Mouse (Mus musculus) limb, embryonic 11.5 days (tissue): Measurements from ENCODE around the gene Ckap5. TPM values are rescaled to one million over a fixed set of nuclear protein-coding genes. Genes with fewer than 3 reads are reported as not detected.
"Not testable (repeated sequence)": the region's sequence is repeated elsewhere in the genome, so short reads cannot be mapped to it uniquely, and the experiment has no call there.

Source experiments
- ATAC-seq: fragments of 200-750 bp; cut with Nextera tagmentation; 2 replicates; pipeline ENCODE4 v1.8.0; 2017; ENCODE audit warnings: low read depth; ENCODE audit not compliant: insufficient number of reproducible peaks, low FRiP score, low TSS enrichment
- DNase-seq: peaks from one replicate; pipeline ENCODE4 v3.0.0-alpha.2; 2015; ENCODE audit warnings: low spot score
- H3K27ac ChIP-seq: fragments of 300-500 bp; sonication (generic); replicated peaks from 2 replicates; pipeline ENCODE4 v1.5.1; 2014; ENCODE audit warnings: low read depth, mild to moderate bottlenecking, low read length
- H3K27me3 ChIP-seq: fragments of 300-500 bp; sonication (generic); 2 replicates; pipeline ENCODE4 v1.6.1; 2014; ENCODE audit warnings: mild to moderate bottlenecking, low read length, mixed read lengths; ENCODE audit not compliant: control insufficient read depth, insufficient read depth
- H3K36me3 ChIP-seq: fragments of 300-500 bp; sonication (generic); 2 replicates; pipeline ENCODE4 v1.6.1; 2014; ENCODE audit warnings: mild to moderate bottlenecking, low read length, moderate library complexity, mixed read lengths; ENCODE audit not compliant: control insufficient read depth, insufficient read depth
- H3K4me1 ChIP-seq: fragments of 300-500 bp; sonication (generic); 2 replicates; pipeline ENCODE4 v1.6.1; 2014; ENCODE audit warnings: low read length, mixed read lengths; ENCODE audit not compliant: control insufficient read depth, insufficient read depth
- H3K4me2 ChIP-seq: fragments of 300-500 bp; sonication (generic); 2 replicates; pipeline ENCODE4 v1.6.1; 2014; ENCODE audit warnings: low read depth, mild to moderate bottlenecking, moderate library complexity; ENCODE audit not compliant: severe bottlenecking
- H3K4me3 ChIP-seq: fragments of 300-500 bp; sonication (generic); 2 replicates; pipeline ENCODE4 v1.5.1; 2014; ENCODE audit warnings: low read depth, low read length
- H3K9ac ChIP-seq: fragments of 300-500 bp; sonication (generic); 2 replicates; pipeline ENCODE4 v1.6.1; 2014; ENCODE audit warnings: mild to moderate bottlenecking, low read length
- H3K9me3 ChIP-seq: fragments of 300-500 bp; sonication (generic); 2 replicates; pipeline ENCODE4 v1.6.1; 2016; ENCODE audit warnings: low read length; ENCODE audit not compliant: control insufficient read depth
- WGBS: fragments of 180-500 bp; shearing (Covaris S2); extraction: QIAGEN DNeasy Blood & Tissue Kit; methylation state at CpG from one replicate; pipeline ENCODE4 v1.1.7; 2014; 5-methylcytosine and 5-hydroxymethylcytosine counted together
- polyA plus RNA-seq: library from polyadenylated mRNA; unstranded; fragments of >200 nt; fragmentation: Nextera tagmentation; extraction: Ambion mirVana; gene quantifications from 2 replicates; pipeline ENCODE4 v1.2.1, GENCODE M21; 2014

Ckap5 gene
- polyA plus RNA-seq, result 105 and 111 TPM in 2 replicates

GRCm38 (mm10) chr2:91526294-91527146 lies at the start of gene Ckap5:
Gene Ckap5 (plus strand): TSS chr2:91526762.
- H3K4me1 ChIP-seq, result no peaks in the 10 kb centered on the region

GRCm38 (mm10) chr2:91476841-91477240 lies 49.7 kb upstream of the Ckap5 start:
- ATAC-seq, result no peak
- Histone ChIP-seq H3K4me1 (no peaks in the 10 kb centered on the region), H3K9me3 (no peaks in the 10 kb centered on the region), H3K27me3 (no peaks in the 10 kb centered on the region), H3K36me3 (peaks cover 7% of the 10 kb centered on the region; the same call in 1 of the 2 replicates), H3K27ac (no peak overlapping the region), H3K9ac (no peak overlapping the region), H3K4me3 (no peak overlapping the region), H3K4me2 (no peak overlapping the region)
- no peak for DNase-seq
- 79% methylated on average over 7 of the region's 7 CpGs for WGBS

More at GRCm38 (mm10) chr2:91526294-91527146, at the start of gene Ckap5:
- H3K4me3 ChIP-seq, result peak within 1 kb of the TSS; percentile 93
- peak within 1 kb of the TSS; percentile 97 for H3K9ac ChIP-seq
- ATAC-seq, result peak; percentile 98
- no peaks in the 10 kb centered on the region for H3K9me3 ChIP-seq
- H3K27ac ChIP-seq, result peak within 1 kb of the TSS; percentile 75
- peak; percentile 97 for DNase-seq
- no peaks in the 10 kb centered on the region for H3K27me3 ChIP-seq
- peaks cover 4% of the 10 kb centered on the region; the same call in 1 of the 2 replicates for H3K36me3 ChIP-seq
- under 1% methylated on average over 49 of the region's 64 CpGs for WGBS
- H3K4me2 ChIP-seq, result peak within 1 kb of the TSS; percentile 63

DNA sequence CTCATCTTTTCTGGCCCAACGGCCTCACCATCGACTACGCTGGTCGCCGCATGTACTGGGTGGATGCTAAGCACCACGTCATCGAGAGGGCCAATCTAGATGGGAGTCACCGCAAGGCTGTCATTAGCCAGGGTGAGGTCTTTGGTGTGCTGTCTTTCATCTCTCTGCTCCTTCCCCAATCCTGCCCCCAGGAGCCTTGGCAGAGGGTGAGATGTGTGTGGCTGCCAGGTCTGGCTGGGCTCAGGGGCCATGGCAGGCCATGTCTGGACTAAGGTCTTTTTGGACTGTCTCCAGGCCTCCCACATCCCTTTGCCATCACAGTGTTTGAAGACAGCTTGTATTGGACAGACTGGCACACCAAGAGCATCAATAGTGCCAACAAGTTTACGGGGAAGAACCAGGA lies 46.2 kb upstream of the Ckap5 start:
- Histone ChIP-seq H3K9me3 (no peaks in the 10 kb centered on the region), H3K27ac (no peak overlapping the region), H3K9ac (no peak overlapping the region), H3K27me3 (no peaks in the 10 kb centered on the region), H3K36me3 (peaks cover 3% of the 10 kb centered on the region; the same call in 1 of the 2 replicates), H3K4me3 (no peak overlapping the region), H3K4me2 (no peak overlapping the region), H3K4me1 (no peaks in the 10 kb centered on the region)
- WGBS, result 95% methylated on average over 9 of the region's 9 CpGs
- no peak for DNase-seq
- no peak for ATAC-seq

DNA sequence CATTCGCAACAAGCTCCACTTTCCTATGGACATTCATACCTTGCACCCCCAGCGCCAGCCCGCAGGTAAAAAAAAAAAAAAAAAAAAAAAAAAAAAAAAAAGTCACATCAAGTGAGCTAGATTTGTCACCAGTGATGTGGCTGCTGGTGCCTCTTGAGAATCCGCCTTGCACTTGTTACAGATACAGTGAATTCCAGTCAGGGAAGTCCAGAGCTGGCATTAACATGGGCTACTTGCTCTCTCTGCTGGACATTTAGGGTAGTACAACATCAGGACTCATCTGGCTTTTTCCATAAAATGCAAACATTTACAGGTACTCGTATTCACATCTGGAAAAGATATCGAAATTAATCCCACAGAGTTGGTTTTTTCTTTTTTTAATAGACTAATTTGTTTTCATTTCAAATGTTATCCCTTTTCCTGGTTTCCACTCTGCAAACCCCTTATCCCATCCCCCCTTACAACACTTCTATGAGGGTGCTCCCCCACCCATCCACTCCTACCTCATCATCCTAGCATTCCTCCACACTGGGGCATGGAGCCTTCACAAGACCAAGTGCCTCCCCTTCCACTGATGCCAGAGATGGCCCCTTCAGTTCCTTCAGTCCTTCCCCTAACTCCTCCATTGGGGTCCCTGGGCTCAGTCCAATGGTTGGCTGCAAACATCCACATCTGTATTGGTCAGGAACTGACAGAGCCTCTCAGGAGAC lies 45.6 kb upstream of the Ckap5 start:
- ATAC-seq (no peak), DNase-seq (peak; percentile 62)
- H3K27ac ChIP-seq, result no peak overlapping the region
- peaks cover 3% of the 10 kb centered on the region; the same call in 1 of the 2 replicates for H3K36me3 ChIP-seq
- H3K9ac ChIP-seq, result no peak overlapping the region
- 73% methylated on average over 6 of the region's 6 CpGs for WGBS
- no peaks in the 10 kb centered on the region for H3K9me3 ChIP-seq
- H3K4me2 ChIP-seq, result no peak overlapping the region
- no peaks in the 10 kb centered on the region for H3K27me3 ChIP-seq
- no peaks in the 10 kb centered on the region for H3K4me1 ChIP-seq
- H3K4me3 ChIP-seq, result no peak overlapping the region

- Histone ChIP-seq H3K27me3 (no peaks in the 10 kb centered on the region), H3K27ac (no peak overlapping the region), H3K36me3 (peaks cover 5% of the 10 kb centered on the region; the same call in 1 of the 2 replicates), H3K9me3 (no peaks in the 10 kb centered on the region), H3K4me1 (no peaks in the 10 kb centered on the region), H3K4me2 (no peak overlapping the region), H3K4me3 (no peak overlapping the region), H3K9ac (no peak overlapping the region)
- ATAC-seq (no peak), DNase-seq (no peak)
- 85% methylated on average over 4 of the region's 4 CpGs for WGBS
Measured at GRCm38 (mm10) chr2:91484698-91485097, 41.9 kb upstream of the Ckap5 start.

DNA sequence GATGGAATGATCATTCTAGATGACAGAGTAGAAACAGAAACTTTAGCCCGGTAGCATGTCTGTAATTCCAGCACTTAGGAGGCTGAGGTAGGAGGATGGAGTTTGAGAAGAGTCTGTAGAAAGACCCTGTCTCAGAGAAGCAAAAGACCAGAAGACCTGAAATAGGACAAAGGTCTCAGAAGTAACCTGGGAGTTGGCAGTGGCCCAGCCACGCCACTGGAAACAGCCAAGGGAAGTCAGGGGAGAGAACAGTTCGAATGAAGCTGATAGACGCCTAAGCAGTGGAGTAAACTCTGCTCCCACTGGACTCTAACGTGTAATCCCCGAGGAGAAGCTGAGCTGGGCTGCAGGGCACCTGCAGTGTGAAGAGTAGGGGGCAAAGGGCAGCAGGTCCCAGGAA lies 41.3 kb upstream of the Ckap5 start:
- DNase-seq (no peak), ATAC-seq (no peak)
- H3K27ac ChIP-seq, result no peak overlapping the region
- H3K4me3 ChIP-seq, result no peak overlapping the region
- no peak overlapping the region for H3K4me2 ChIP-seq
- H3K4me1 ChIP-seq, result no peaks in the 10 kb centered on the region
- WGBS, result 84% methylated on average over 6 of the region's 6 CpGs
- peaks cover 5% of the 10 kb centered on the region; the same call in 1 of the 2 replicates for H3K36me3 ChIP-seq
- no peaks in the 10 kb centered on the region for H3K9me3 ChIP-seq
- H3K27me3 ChIP-seq, result no peaks in the 10 kb centered on the region
- no peak overlapping the region for H3K9ac ChIP-seq

GRCm38 (mm10) chr2:91487295-91487694 lies 39.3 kb upstream of the Ckap5 start:
- WGBS, result 68% methylated on average over 3 of the region's 3 CpGs
- H3K27me3 ChIP-seq, H3K4me1 ChIP-seq, ATAC-seq, DNase-seq, H3K9ac ChIP-seq, H3K4me2 ChIP-seq, H3K4me3 ChIP-seq, H3K27ac ChIP-seq, H3K36me3 ChIP-seq, H3K9me3 ChIP-seq: not testable (repeated sequence)

DNA sequence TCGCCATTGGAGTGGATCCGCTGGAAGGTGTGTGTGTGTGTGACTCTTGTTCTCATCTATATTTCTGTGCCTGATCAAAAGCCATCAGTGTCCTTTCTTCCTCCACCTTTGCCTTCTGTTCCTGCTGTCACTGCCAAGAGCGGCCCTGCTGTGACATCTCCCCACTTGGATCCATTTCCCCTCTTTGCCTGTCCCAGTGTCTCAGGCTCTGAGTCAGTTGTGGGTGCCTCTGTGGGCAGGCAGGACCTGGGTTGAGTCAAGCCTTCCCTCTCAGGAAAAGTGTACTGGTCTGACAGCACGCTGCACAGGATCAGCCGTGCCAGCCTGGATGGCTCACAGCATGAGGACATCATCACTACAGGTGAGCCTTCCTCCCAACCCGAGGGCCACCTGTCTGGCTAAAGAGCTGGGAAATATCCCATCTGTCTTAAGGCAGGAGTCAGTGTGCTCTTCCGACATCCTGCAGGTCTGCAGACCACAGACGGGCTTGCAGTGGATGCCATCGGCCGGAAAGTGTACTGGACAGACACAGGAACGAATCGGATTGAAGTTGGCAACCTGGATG lies 34.4 kb upstream of the Ckap5 start:
- no peak for DNase-seq
- no peak overlapping the region for H3K4me2 ChIP-seq
- ATAC-seq, result no peak
- no peaks in the 10 kb centered on the region for H3K9me3 ChIP-seq
- H3K27ac ChIP-seq, result no peak overlapping the region
- H3K9ac ChIP-seq, result no peak overlapping the region
- WGBS, result 95% methylated on average over 12 of the region's 12 CpGs
- no peak overlapping the region for H3K4me3 ChIP-seq
- no peaks in the 10 kb centered on the region for H3K27me3 ChIP-seq
- H3K4me1 ChIP-seq, result no peaks in the 10 kb centered on the region
- peaks cover 5% of the 10 kb centered on the region; the same call in 1 of the 2 replicates for H3K36me3 ChIP-seq
